Mouse (Mus musculus) stomach, postnatal 0 days (tissue): ENCODE data around the gene Ufd1.

Experiments used
- CTCF ChIP-seq: IDR thresholded peaks from 2 replicates; pipeline ENCODE4 v1.5.1; 2016; ENCODE audit warnings: antibody characterized with exemption, low read depth, mild to moderate bottlenecking, moderate library complexity
- EP300 ChIP-seq: optimal IDR thresholded peaks from 2 replicates; pipeline ENCODE3; 2016; ENCODE audit warnings: antibody characterized with exemption

- TF ChIP-seq EP300 (no peak), CTCF (no peak)
These were observed 24.5 kb downstream of the Ufd1 start for GRCm38 (mm10) chr16:18836073-18836467.
